Mouse (Mus musculus): ENCODE data around the gene Hils1. TPM values are rescaled to one million over a fixed set of nuclear protein-coding genes. Genes with fewer than 3 reads are reported as not detected.

Gene Hils1
- total RNA-seq, 2 experiments from 2014 or later, result not detected

- DNase-seq, result peak in 1 of 2 experiments; percentile 49
These were observed 21.6 kb downstream of the Hils1 start for GRCm38 (mm10) chr11:94988780-94989561.

- peak; percentile 78 to 82 for DNase-seq
These were observed 22.2 kb downstream of the Hils1 start for GRCm38 (mm10) chr11:94989562-94990017.

- no peak for DNase-seq
These were observed 22.8 kb downstream of the Hils1 start for GRCm38 (mm10) chr11:94990102-94990748.

- DNase-seq, result peak; percentile 94 to 95
These were observed 23.6 kb downstream of the Hils1 start, which contains the start of gene Ppp1r9b for GRCm38 (mm10) chr11:94990749-94991577. Ppp1r9b (plus strand) TSS chr11:94991035.

- peak; percentile 44 to 60 for DNase-seq
These were observed 24.5 kb downstream of the Hils1 start for GRCm38 (mm10) chr11:94991641-94992479.

GRCm38 (mm10) chr11:94992480-94992753 is 25.0 kb downstream of the Hils1 start:
- no peak for DNase-seq

- no peak for DNase-seq
These were observed 25.6 kb downstream of the Hils1 start for GRCm38 (mm10) chr11:94992754-94993606.

- DNase-seq, result no peak
These were observed 26.9 kb downstream of the Hils1 start for GRCm38 (mm10) chr11:94994208-94994814.

DNA sequence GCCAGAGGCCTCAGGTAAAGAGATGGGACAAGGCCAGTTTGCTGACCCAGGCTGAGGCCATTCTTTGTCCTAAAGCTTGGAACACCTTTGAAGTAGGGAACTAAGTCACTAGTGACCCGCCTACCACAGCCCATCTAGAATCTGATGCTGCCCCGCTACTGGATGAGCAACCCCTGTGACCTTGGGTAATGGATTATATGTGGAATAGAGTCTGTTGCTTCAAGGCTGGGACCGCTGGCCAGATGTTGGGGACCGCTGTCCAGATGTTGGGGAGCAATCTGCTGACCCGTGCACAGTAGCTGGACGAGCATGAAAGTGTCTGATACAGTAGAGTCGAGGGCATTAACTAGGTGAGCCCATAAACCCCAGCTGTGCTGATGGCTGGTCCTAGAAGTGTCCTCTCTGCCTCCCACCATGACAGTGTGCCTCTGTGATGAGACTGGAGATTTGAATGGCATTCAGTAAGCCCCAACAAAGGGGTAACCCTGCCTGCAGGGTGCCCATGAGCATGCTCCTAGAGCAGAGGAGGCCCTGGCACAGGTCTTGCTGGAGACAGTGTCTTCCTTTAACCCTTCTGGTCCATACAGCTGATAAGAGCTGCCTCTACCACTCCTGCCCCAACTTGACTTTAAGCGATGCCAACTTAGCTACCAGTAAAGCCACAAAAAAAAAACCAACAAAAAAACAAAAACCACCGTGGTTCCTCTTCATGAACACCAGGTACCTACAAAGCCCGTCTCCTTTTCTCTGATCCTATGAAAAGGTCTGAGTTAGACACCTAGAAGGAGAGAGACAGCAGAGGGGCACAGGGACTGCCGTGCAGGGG is 27.8 kb downstream of the Hils1 start:
- DNase-seq, result no peak

DNA sequence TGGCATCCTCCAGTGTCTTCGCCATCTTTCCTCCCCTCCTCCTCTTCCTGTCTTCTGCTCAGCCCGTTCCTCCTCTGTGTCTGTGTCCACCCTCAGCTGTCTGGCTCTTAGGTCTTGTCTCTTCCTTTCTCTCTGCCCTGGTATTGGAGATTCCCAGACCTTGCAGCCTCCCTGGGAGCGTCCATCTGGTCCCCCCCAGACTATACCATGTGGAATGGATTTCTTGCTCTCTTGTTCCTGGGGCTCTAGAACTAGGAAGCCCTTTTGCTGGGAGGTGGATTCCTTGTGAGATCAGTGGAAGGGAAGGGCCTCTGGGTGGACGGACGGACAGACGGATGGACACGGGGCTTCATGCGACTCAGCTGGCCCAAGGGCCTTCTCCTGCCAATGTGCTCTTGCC is 28.7 kb downstream of the Hils1 start:
- no peak for DNase-seq

GRCm38 (mm10) chr11:94996984-94997383 is 29.6 kb downstream of the Hils1 start:
- DNase-seq, result no peak

DNA sequence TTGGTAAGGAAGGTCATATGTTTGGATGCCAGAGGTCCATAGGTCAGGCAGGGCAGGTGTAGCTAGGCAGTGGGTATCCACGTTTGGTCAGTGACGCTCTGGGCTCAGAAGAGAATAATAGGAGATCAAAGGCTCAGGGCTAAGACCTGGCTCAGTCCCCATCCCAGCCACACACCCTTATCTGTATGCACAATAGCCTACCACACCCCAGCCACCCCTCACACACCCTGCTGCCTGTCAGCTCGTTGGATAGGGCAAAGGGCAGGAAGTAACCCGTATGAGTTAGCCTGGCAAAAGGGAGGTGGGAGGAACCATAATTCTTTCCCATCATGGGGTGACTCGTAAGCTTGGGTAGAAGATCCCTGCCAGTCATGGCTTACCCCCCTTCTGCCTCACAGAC is 30.2 kb downstream of the Hils1 start:
- no peak for DNase-seq

DNA sequence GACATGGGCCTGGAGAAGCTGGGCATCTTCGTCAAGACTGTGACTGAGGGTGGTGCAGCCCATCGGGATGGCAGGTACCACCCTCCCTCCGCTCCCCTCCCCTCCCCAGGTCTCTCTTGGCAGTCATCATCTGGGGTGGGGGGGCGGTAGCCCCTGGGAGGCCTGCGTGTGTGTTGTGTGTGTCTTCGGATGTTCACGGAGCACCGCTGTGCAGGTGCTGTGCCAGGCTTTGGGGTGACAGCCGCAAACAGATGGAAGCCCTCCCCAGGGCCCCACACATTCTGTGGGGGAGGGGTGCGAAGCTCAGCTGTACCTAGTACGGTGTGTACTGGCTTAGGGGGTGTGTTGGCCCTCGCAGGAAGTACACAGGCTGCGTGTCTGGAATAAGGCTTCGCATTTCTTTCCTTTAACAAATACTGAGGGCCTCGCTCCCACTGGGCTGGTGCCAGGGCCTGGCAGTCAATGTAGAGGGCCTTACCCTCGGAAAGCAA is 30.7 kb downstream of the Hils1 start:
- peak; percentile 75 to 82 for DNase-seq

GRCm38 (mm10) chr11:95000128-95000527 is 32.7 kb downstream of the Hils1 start:
- DNase-seq, result no peak

- DNase-seq, result no peak
These were observed 33.2 kb downstream of the Hils1 start for GRCm38 (mm10) chr11:95000548-95000947.

DNA sequence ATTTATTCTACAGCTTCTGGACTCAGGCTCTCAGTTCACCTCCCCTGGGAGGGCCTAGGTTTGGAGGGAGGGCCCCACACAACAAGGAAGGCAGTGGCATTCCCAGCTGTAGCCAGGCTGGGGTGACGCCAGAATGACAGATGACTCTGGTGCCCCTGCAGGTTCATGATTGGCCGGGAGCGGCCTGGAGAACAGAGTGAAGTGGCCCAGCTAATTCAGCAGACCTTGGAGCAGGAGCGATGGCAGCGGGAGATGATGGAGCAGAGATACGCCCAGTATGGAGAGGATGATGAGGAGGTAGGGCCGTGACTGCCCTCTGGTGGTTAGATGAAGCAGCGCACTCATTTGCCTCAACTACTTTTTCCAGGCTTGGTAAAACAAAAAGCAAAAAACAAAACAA is 33.7 kb downstream of the Hils1 start:
- peak; percentile 67 to 68 for DNase-seq

GRCm38 (mm10) chr11:95001584-95002347 is 34.4 kb downstream of the Hils1 start:
- DNase-seq, result no peak

DNA sequence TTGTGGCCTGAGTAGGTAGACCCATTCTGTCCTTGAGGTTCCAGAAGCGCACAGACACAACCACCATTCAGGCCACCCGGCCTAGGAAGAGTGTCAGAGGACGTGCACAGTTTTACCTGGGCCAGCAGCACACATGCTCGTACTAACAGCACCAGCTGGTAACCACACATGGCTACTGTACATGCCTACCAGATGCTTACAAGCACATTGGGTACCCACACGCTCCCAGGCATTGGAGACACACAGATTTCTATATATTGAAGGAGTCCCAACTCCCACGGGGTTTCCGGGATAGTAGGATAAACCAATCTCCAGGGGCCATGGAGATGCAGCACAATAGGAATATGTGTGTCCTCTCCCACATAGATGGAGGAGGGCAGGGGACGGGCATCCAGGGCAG is 35.3 kb downstream of the Hils1 start:
- peak in 1 of 2 experiments; percentile 56 for DNase-seq
